Mouse (Mus musculus) ES-E14 (cell line): ENCODE measurements around the gene Vps37c.

Source experiments
- CHD2 ChIP-seq: IDR thresholded peaks from 2 replicates; pipeline ENCODE4 v1.6.1; 2014; ENCODE audit warnings: mild to moderate bottlenecking, low read depth, low read length, inconsistent platforms
- HCFC1 ChIP-seq: IDR thresholded peaks from 2 replicates; pipeline ENCODE4 v1.6.1; 2012; ENCODE audit warnings: low read length, inconsistent platforms, borderline replicate concordance; ENCODE audit not compliant: insufficient read depth
- MAFK ChIP-seq: IDR thresholded peaks from 2 replicates; pipeline ENCODE4 v1.6.1; 2014; ENCODE audit warnings: mild to moderate bottlenecking, low read depth, low read length, inconsistent platforms; ENCODE audit not compliant: insufficient read depth
- ZC3H11A ChIP-seq: IDR thresholded peaks from 2 replicates; pipeline ENCODE4 v1.6.1; 2012; ENCODE audit warnings: low read depth, mild to moderate bottlenecking, inconsistent platforms, low read length, borderline replicate concordance

- no peak for TF ChIP-seq ZC3H11A
- TF ChIP-seq CHD2, result no peak
- no peak for TF ChIP-seq HCFC1
- no peak for TF ChIP-seq MAFK
Observed at GRCm38 (mm10) chr19:10703470-10703869, 14.9 kb downstream of the Vps37c start.
